Mouse (Mus musculus): ENCODE data around the gene Mzf1. TPM values are rescaled to one million over a fixed set of nuclear protein-coding genes. Genes with fewer than 3 reads are reported as not detected.

Gene Mzf1
- total and polyA plus RNA-seq, 3 experiments = 0.31 to 0.55 (median 0.50) TPM

GRCm38 (mm10) chr7:13022773-13023535, 31.6 kb downstream of the Mzf1 start (continued):
- TF ChIP-seq POLR2AphosphoS2 (IDR thresholded peaks at IDR 0.05; ENCODE audit: low read depth, low read length) (no peak), USF2 (conservative IDR thresholded peaks at IDR 0.05; ENCODE audit: low read depth, low read length) (0 out of 2 replicates have a peak, but pooled peaks have one; percentile 28)

- Histone ChIP-seq H3K36me3 (replicated peaks in 1 of 2; ENCODE audit: control insufficient read depth in 1 of 2, insufficient read depth in 1 of 2, low read length in 1 of 2) (no peaks in the 10 kb centered on the region), H3K4me1 (ENCODE audit: control insufficient read depth in 1 of 2, insufficient read depth in 2 of 2) (peaks cover 3 to 5% of the 10 kb centered on the region in 2 experiments; a peak in 2 of 4 replicates), H3K27ac (ENCODE audit: insufficient read depth, low read depth) (no peak overlapping the region), H3K79me2 (replicated peaks; ENCODE audit: control insufficient read depth, extremely low read depth, insufficient read depth, poor library complexity, severe bottlenecking) (no peaks in the 10 kb centered on the region), H3K4me2 (ENCODE audit: insufficient read depth, low read depth, poor library complexity, severe bottlenecking) (no peak overlapping the region), H3K9ac (ENCODE audit: insufficient read depth, low read depth) (no peak overlapping the region), H3K27me3 (replicated peaks) (peaks cover 31% of the 10 kb centered on the region), H3K4me3 (replicated peaks in 1 of 3; ENCODE audit: low read depth in 2 of 3, low read length in 2 of 3, poor library complexity in 1 of 3) (no peak overlapping the region), H3K9me3 (replicated peaks; ENCODE audit: low read length) (no peaks in the 10 kb centered on the region)
- TF ChIP-seq USF1 (IDR thresholded peaks at IDR 0.05; ENCODE audit: low read depth, low read length) (no peak), E2F4 (IDR thresholded peaks at IDR 0.05; ENCODE audit: insufficient replicate concordance, low read depth, low read length) (no peak), PAX5 (IDR thresholded peaks at IDR 0.05; ENCODE audit: low read length) (no peak), ETS1 (conservative IDR thresholded peaks at IDR 0.05; ENCODE audit: low read depth, low read length) (no peak), USF2 (conservative IDR thresholded peaks at IDR 0.05; ENCODE audit: low read depth, low read length) (no peak), CTCF (conservative IDR thresholded peaks at IDR 0.05 in 1 of 2, IDR thresholded peaks at IDR 0.05 in 1 of 2; ENCODE audit: low read depth in 2 of 2, low read length in 2 of 2) (no peak)
- DNase-seq (ENCODE audit: extremely low read depth) = no peak
- in situ Hi-C loops (cut with MboI; ENCODE audit: low pct_ligation_motif_present, low pct_unique_long_range_greater_than_20kb, low sequenced_read_pairs) (loop anchor here (25.0 kb wide), 1 partner anchor 528 kb away; the partner anchor contains the start of gene Zfp606), dilution Hi-C loops (cut with MboI; ENCODE audit: extremely low pct_ligation_motif_present, extremely low pct_unique_long_range_greater_than_20kb, low sequenced_read_pairs) (no loop called here)
These were observed 39.3 kb downstream of the Mzf1 start for GRCm38 (mm10) chr7:13015217-13015616.

GRCm38 (mm10) chr7:13014275-13014839, 40.2 kb downstream of the Mzf1 start:
- TF ChIP-seq JUN (IDR thresholded peaks at IDR 0.05; ENCODE audit: insufficient read depth, low read depth, low read length) (no peak), BHLHE40 (IDR thresholded peaks at IDR 0.05; ENCODE audit: low read depth, low read length) (no peak), GABPA (IDR thresholded peaks at IDR 0.05; ENCODE audit: insufficient replicate concordance, low read depth, low read length) (no peak), MYC (IDR thresholded peaks at IDR 0.05; ENCODE audit: low read depth, low read length) (no peak), NELFE (IDR thresholded peaks at IDR 0.05; ENCODE audit: low read depth, low read length) (no peak), PAX5 (IDR thresholded peaks at IDR 0.05; ENCODE audit: low read length) (no peak), EP300 (IDR thresholded peaks at IDR 0.05; ENCODE audit: low read length) (no peak), USF1 (IDR thresholded peaks at IDR 0.05; ENCODE audit: low read depth, low read length) (no peak), JUND (conservative IDR thresholded peaks at IDR 0.05; ENCODE audit: low read depth, low read length) (no peak), ZMIZ1 (IDR thresholded peaks at IDR 0.05; ENCODE audit: low read depth, low read length) (no peak)
- dilution Hi-C loops (cut with MboI; ENCODE audit: extremely low pct_ligation_motif_present, extremely low pct_unique_long_range_greater_than_20kb, low sequenced_read_pairs) = no loop called here
- H3K9ac ChIP-seq (ENCODE audit: insufficient read depth, low read depth) = no peak overlapping the region

More at GRCm38 (mm10) chr7:13014275-13014839, 40.2 kb downstream of the Mzf1 start:
- H3K4me2 ChIP-seq (ENCODE audit: insufficient read depth, low read depth, poor library complexity, severe bottlenecking) = no peak overlapping the region
- no peaks in the 10 kb centered on the region for H3K36me3 ChIP-seq (replicated peaks in 1 of 2; ENCODE audit: control insufficient read depth in 1 of 2, insufficient read depth in 1 of 2, low read length in 1 of 2)
- peaks cover 3 to 5% of the 10 kb centered on the region in 2 experiments; a peak in 2 of 4 replicates for H3K4me1 ChIP-seq (ENCODE audit: control insufficient read depth in 1 of 2, insufficient read depth in 2 of 2)
- peaks cover 29% of the 10 kb centered on the region for H3K27me3 ChIP-seq (replicated peaks)
- DNase-seq (ENCODE audit: extremely low read depth) = no peak
- in situ Hi-C loops (cut with MboI; ENCODE audit: low pct_ligation_motif_present, low pct_unique_long_range_greater_than_20kb, low sequenced_read_pairs) = loop anchor here (25.0 kb wide), 1 partner anchor 527 kb away; the partner anchor contains the start of gene Zfp606
- H3K4me3 ChIP-seq (replicated peaks in 1 of 3; ENCODE audit: low read depth in 2 of 3, low read length in 2 of 3, poor library complexity in 1 of 3) = no peak overlapping the region
- H3K27ac ChIP-seq (ENCODE audit: insufficient read depth, low read depth) = no peak overlapping the region
- H3K9me3 ChIP-seq (replicated peaks; ENCODE audit: low read length) = no peaks in the 10 kb centered on the region
- no peaks in the 10 kb centered on the region for H3K79me2 ChIP-seq (replicated peaks; ENCODE audit: control insufficient read depth, extremely low read depth, insufficient read depth, poor library complexity, severe bottlenecking)

Measured in CH12.LX (cell line).